Mouse (Mus musculus): ENCODE results near the gene Tcf25. TPM values are rescaled to one million over a fixed set of nuclear protein-coding genes. Genes with fewer than 3 reads are reported as not detected.
"Not testable (repeated sequence)": the region's sequence is repeated elsewhere in the genome, so short reads cannot be mapped to it uniquely, and the experiment has no call there.

Gene Tcf25
- polyA plus RNA-seq, 1 experiment from 2014 or later = 50.6 TPM

- Histone ChIP-seq H3K4me3 (replicated peaks) (peak within 1 kb of the TSS; percentile 23), H3K9me3 (replicated peaks) (no peaks in the 10 kb centered on the region), H3K4me2 (peak within 1 kb of the TSS; percentile 57), H3K36me3 (replicated peaks) (no peaks in the 10 kb centered on the region), H3K9ac (no peak within 1 kb of the TSS), H3K27ac (replicated peaks) (no peak within 1 kb of the TSS), H3K4me1 (replicated peaks) (peaks cover 74% of the 10 kb centered on the region), H3K27me3 (peaks cover 69% of the 10 kb centered on the region)
- ATAC-seq (ENCODE audit: insufficient read depth) = peak; percentile 47
- WGBS (ENCODE audit: insufficient replicate concordance) = under 1% methylated on average over 29 of the region's 29 CpGs
Observed at GRCm38 (mm10) chr8:123411246-123411645, 37.7 kb downstream of the Tcf25 start, which contains the start of gene Tubb3. Gene Tubb3 (plus strand): TSS chr8:123411424.

DNA sequence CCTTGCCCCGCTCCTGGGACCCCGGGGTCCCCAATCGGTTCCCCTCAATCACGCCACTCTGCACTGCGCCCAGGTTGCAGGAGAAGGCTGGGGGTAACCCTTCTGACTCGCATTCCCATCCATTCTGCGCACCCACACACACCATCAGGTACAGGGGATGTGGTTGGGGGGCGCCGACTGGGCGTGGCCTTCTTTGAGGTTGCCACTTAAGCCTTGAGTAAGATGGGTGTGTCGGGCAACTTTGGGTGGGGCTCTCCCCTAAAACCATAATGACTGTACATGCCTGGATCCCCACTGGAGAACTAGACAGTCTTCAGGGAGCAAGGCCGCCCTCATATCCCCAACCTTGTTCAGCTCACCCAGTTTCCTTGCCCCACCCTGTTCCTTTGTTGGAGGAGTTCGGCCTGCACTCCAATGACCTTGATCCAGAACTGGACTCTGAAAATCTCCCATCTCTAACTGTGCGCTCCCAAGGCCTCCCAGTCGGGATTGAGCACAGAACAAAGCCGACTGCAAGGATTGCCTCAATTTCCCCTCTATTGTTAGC is 38.3 kb downstream of the Tcf25 start:
- WGBS (ENCODE audit: insufficient replicate concordance) = 8% methylated on average over 16 of the region's 16 CpGs
- no peak for ATAC-seq (ENCODE audit: insufficient read depth)
- no peaks in the 10 kb centered on the region for H3K9me3 ChIP-seq (replicated peaks)
- peaks cover 69% of the 10 kb centered on the region for H3K27me3 ChIP-seq
- peak overlapping the region; percentile 57 for H3K4me2 ChIP-seq
- H3K27ac ChIP-seq (replicated peaks) = no peak overlapping the region
- H3K36me3 ChIP-seq (replicated peaks) = no peaks in the 10 kb centered on the region
- H3K4me1 ChIP-seq (replicated peaks) = peaks cover 74% of the 10 kb centered on the region
- no peak overlapping the region for H3K9ac ChIP-seq
- H3K4me3 ChIP-seq (replicated peaks) = peak overlapping the region; percentile 23

- no peak for ATAC-seq (ENCODE audit: insufficient read depth)
- H3K4me3 ChIP-seq (replicated peaks) = no peak overlapping the region
- 1% methylated on average over 12 of the region's 12 CpGs for WGBS (ENCODE audit: insufficient replicate concordance)
- H3K9me3 ChIP-seq (replicated peaks) = no peaks in the 10 kb centered on the region
- peaks cover 71% of the 10 kb centered on the region for H3K4me1 ChIP-seq (replicated peaks)
- peaks cover 62% of the 10 kb centered on the region for H3K27me3 ChIP-seq
- no peak overlapping the region for H3K9ac ChIP-seq
- no peak overlapping the region for H3K27ac ChIP-seq (replicated peaks)
- no peaks in the 10 kb centered on the region for H3K36me3 ChIP-seq (replicated peaks)
- no peak overlapping the region for H3K4me2 ChIP-seq
Observed at GRCm38 (mm10) chr8:123412560-123413170, 39.1 kb downstream of the Tcf25 start.

GRCm38 (mm10) chr8:123414255-123414654 is 40.7 kb downstream of the Tcf25 start:
- H3K36me3 ChIP-seq (replicated peaks) = no peaks in the 10 kb centered on the region
- ATAC-seq (ENCODE audit: insufficient read depth) = no peak
- H3K9me3 ChIP-seq (replicated peaks) = no peaks in the 10 kb centered on the region
- H3K4me3 ChIP-seq (replicated peaks) = no peak overlapping the region
- whole genome bisulfite sequencing (ENCODE audit: insufficient replicate concordance) = 9% methylated on average over 9 of the region's 9 CpGs
- H3K9ac ChIP-seq = no peak overlapping the region
- no peak overlapping the region for H3K4me2 ChIP-seq
- H3K27me3 ChIP-seq = peaks cover 50% of the 10 kb centered on the region
- no peak overlapping the region for H3K27ac ChIP-seq (replicated peaks)
- H3K4me1 ChIP-seq (replicated peaks) = peaks cover 56% of the 10 kb centered on the region

DNA sequence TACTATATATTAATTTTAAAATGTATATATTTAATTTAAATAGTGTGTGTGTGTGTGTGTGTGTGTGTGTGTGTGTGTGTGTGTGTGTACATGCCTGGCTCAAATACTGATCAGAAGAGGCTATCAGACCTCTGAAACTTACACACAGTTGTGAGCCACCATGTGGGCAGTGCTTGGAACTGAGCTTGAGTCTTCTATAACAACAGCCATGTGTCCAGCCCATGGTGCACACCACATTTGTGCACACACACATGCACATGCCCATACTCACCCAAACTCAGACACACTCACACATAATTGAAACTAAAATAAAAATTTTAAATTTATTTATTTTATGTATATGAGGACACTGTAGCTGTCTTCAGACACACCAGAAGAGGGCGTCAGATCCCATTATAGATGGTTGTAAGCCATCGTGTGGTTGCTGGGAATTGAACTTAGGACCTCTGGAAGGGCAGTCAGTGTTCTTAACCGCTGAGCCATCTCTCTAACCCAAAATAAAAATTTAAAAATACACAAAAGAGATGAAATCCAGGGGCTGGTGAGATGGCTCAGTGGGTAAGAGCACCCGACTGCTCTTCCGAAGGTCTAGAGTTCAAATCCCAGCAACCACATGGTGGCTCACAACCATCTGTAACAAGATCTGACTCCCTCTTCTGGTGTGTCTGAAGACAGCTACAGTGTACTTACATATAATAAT is 41.6 kb downstream of the Tcf25 start:
- H3K27ac ChIP-seq (replicated peaks); H3K9ac ChIP-seq; H3K36me3 ChIP-seq (replicated peaks); H3K9me3 ChIP-seq (replicated peaks); ATAC-seq (ENCODE audit: insufficient read depth); H3K4me3 ChIP-seq (replicated peaks); H3K4me2 ChIP-seq: not testable (repeated sequence)
- WGBS (ENCODE audit: insufficient replicate concordance) = 62% methylated on average over 5 of the region's 5 CpGs
- Histone ChIP-seq H3K27me3 (peaks cover 42% of the 10 kb centered on the region), H3K4me1 (replicated peaks) (peaks cover 47% of the 10 kb centered on the region)

GRCm38 (mm10) chr8:123415967-123416943 is 42.7 kb downstream of the Tcf25 start:
- H3K4me2 ChIP-seq = peak overlapping the region; percentile 31
- H3K4me3 ChIP-seq (replicated peaks) = no peak overlapping the region
- WGBS (ENCODE audit: insufficient replicate concordance) = 24% methylated on average over 8 of the region's 8 CpGs
- no peak overlapping the region for H3K9ac ChIP-seq
- peaks cover 34% of the 10 kb centered on the region for H3K27me3 ChIP-seq
- H3K27ac ChIP-seq (replicated peaks) = no peak overlapping the region; the same call in 1 of the 2 replicates
- peak; percentile 80 for ATAC-seq (ENCODE audit: insufficient read depth)
- no peaks in the 10 kb centered on the region for H3K9me3 ChIP-seq (replicated peaks)
- H3K36me3 ChIP-seq (replicated peaks) = no peaks in the 10 kb centered on the region
- peaks cover 36% of the 10 kb centered on the region for H3K4me1 ChIP-seq (replicated peaks)

GRCm38 (mm10) chr8:123416944-123417555 is 43.5 kb downstream of the Tcf25 start:
- Histone ChIP-seq H3K4me3 (replicated peaks) (no peak overlapping the region), H3K9ac (no peak overlapping the region), H3K4me1 (replicated peaks) (peaks cover 29% of the 10 kb centered on the region), H3K27ac (replicated peaks) (no peak overlapping the region), H3K4me2 (peak overlapping the region; percentile 31), H3K36me3 (replicated peaks) (no peaks in the 10 kb centered on the region), H3K9me3 (replicated peaks) (no peaks in the 10 kb centered on the region), H3K27me3 (peaks cover 26% of the 10 kb centered on the region)
- peak; percentile 23; the same call in 1 of the 2 replicates for ATAC-seq (ENCODE audit: insufficient read depth)
- 50% methylated on average over 8 of the region's 8 CpGs for WGBS (ENCODE audit: insufficient replicate concordance)

GRCm38 (mm10) chr8:123419711-123420110 is 46.2 kb downstream of the Tcf25 start:
- ATAC-seq (ENCODE audit: insufficient read depth) = no peak

GRCm38 (mm10) chr8:123420525-123421281 is 47.1 kb downstream of the Tcf25 start:
- H3K9ac ChIP-seq = no peak overlapping the region
- H3K27me3 ChIP-seq = peaks cover 3% of the 10 kb centered on the region; the same call in 1 of the 2 replicates
- H3K4me2 ChIP-seq = no peak overlapping the region
- 83% methylated on average over 34 of the region's 34 CpGs for WGBS (ENCODE audit: insufficient replicate concordance)
- no peaks in the 10 kb centered on the region for H3K9me3 ChIP-seq (replicated peaks)
- H3K27ac ChIP-seq (replicated peaks) = no peak overlapping the region
- peaks cover 20% of the 10 kb centered on the region for H3K4me1 ChIP-seq (replicated peaks)
- ATAC-seq (ENCODE audit: insufficient read depth) = no peak
- H3K4me3 ChIP-seq (replicated peaks) = no peak overlapping the region
- no peaks in the 10 kb centered on the region for H3K36me3 ChIP-seq (replicated peaks)

More at GRCm38 (mm10) chr8:123419711-123420110, 46.2 kb downstream of the Tcf25 start:
- Histone ChIP-seq H3K27ac (replicated peaks) (no peak overlapping the region), H3K9ac (no peak overlapping the region), H3K27me3 (peaks cover 3% of the 10 kb centered on the region; the same call in 1 of the 2 replicates), H3K4me1 (replicated peaks) (peaks cover 20% of the 10 kb centered on the region), H3K36me3 (replicated peaks) (no peaks in the 10 kb centered on the region), H3K9me3 (replicated peaks) (no peaks in the 10 kb centered on the region), H3K4me2 (no peak overlapping the region), H3K4me3 (replicated peaks) (no peak overlapping the region)
- 50% methylated on average over 4 of the region's 4 CpGs for WGBS (ENCODE audit: insufficient replicate concordance)

GRCm38 (mm10) chr8:123421325-123421724 is 47.8 kb downstream of the Tcf25 start:
- no peak overlapping the region for H3K27ac ChIP-seq (replicated peaks)
- no peaks in the 10 kb centered on the region for H3K36me3 ChIP-seq (replicated peaks)
- no peak overlapping the region for H3K4me3 ChIP-seq (replicated peaks)
- H3K4me2 ChIP-seq = no peak overlapping the region
- H3K4me1 ChIP-seq (replicated peaks) = peaks cover 18% of the 10 kb centered on the region
- no peak for ATAC-seq (ENCODE audit: insufficient read depth)
- peaks cover 3% of the 10 kb centered on the region; the same call in 1 of the 2 replicates for H3K27me3 ChIP-seq
- H3K9ac ChIP-seq = no peak overlapping the region
- WGBS (ENCODE audit: insufficient replicate concordance) = 76% methylated on average over 19 of the region's 19 CpGs
- H3K9me3 ChIP-seq (replicated peaks) = peaks cover under 1% of the 10 kb centered on the region; the same call in 1 of the 2 replicates

Data from liver, embryonic 15.5 days (tissue).